Mouse (Mus musculus) layer of hippocampus, postnatal 10 days (tissue): ENCODE measurements around the gene Twistnb. TPM values are rescaled to one million over a fixed set of nuclear protein-coding genes. Genes with fewer than 3 reads are reported as not detected.

ENCODE experiments used
- total RNA-seq, 2 experiments: library from RNA; stranded (reverse); gene quantifications; 2 replicates each; pipeline ENCODE4 v1.2.3; 2021

Twistnb gene
- total RNA-seq, 2 experiments from 2014 or later = 15.3 to 21.0 TPM

Other genes with a start within 250 kb of the Twistnb start
- 1 to 10 TPM; 2.0 to 2.3 TPM for gene Efcab10, start 34.8 kb upstream of the Twistnb start, total RNA-seq